Mouse (Mus musculus): ENCODE data around the gene Vmn2r23. TPM values are rescaled to one million over a fixed set of nuclear protein-coding genes. Genes with fewer than 3 reads are reported as not detected.
"Not testable (repeated sequence)": the region's sequence is repeated elsewhere in the genome, so short reads cannot be mapped to it uniquely, and the experiment has no call there.

The Vmn2r23 gene
- polyA plus RNA-seq (2015; fragmentation: Nextera tagmentation; extraction: Ambion mirVana), result not detected in 2 replicates

GRCm38 (mm10) chr6:123702370-123702769 is at the start of gene Vmn2r23:
Vmn2r23 (plus strand) TSS chr6:123702670.
- H3K27me3 ChIP-seq (ENCODE audit: control insufficient read depth, insufficient read depth, low read depth, low read length), result no peaks in the 10 kb centered on the region
- no peaks in the 10 kb centered on the region for H3K36me3 ChIP-seq (ENCODE audit: control insufficient read depth, insufficient read depth)
- no peak within 1 kb of the TSS for H3K4me2 ChIP-seq (ENCODE audit: low read depth, low read length)
- H3K4me3 ChIP-seq (ENCODE audit: low read depth, low read length), result no peak within 1 kb of the TSS
- H3K4me1 ChIP-seq (ENCODE audit: control insufficient read depth, low read depth, low read length), result no peaks in the 10 kb centered on the region
- ATAC-seq (ENCODE audit: low read depth), result no peak
- no peak within 1 kb of the TSS for H3K27ac ChIP-seq (ENCODE audit: low read length)
- WGBS (ENCODE audit: insufficient replicate concordance), result 41% methylated on average over 1 of the region's 1 CpGs
- H3K9ac ChIP-seq (ENCODE audit: low read depth, low read length), result no peak within 1 kb of the TSS
- H3K9me3 ChIP-seq (replicated peaks; ENCODE audit: control insufficient read depth, low read length), result no peaks in the 10 kb centered on the region

- no peak for ATAC-seq (ENCODE audit: low read depth)
- WGBS (ENCODE audit: insufficient replicate concordance), result 30% methylated on average over 6 of the region's 6 CpGs
- H3K4me1 ChIP-seq (ENCODE audit: control insufficient read depth, low read depth, low read length), result no peaks in the 10 kb centered on the region
These were observed 45.4 kb upstream of the Vmn2r23 start for GRCm38 (mm10) chr6:123657040-123657439.

GRCm38 (mm10) chr6:123696639-123697038 is 5.8 kb upstream of the Vmn2r23 start:
- H3K9me3 ChIP-seq (replicated peaks; ENCODE audit: control insufficient read depth, low read length); H3K27ac ChIP-seq (ENCODE audit: low read length); H3K9ac ChIP-seq (ENCODE audit: low read depth, low read length); H3K27me3 ChIP-seq (ENCODE audit: control insufficient read depth, insufficient read depth, low read depth, low read length); ATAC-seq (ENCODE audit: low read depth); H3K36me3 ChIP-seq (ENCODE audit: control insufficient read depth, insufficient read depth); H3K4me1 ChIP-seq (ENCODE audit: control insufficient read depth, low read depth, low read length); H3K4me3 ChIP-seq (ENCODE audit: low read depth, low read length); H3K4me2 ChIP-seq (ENCODE audit: low read depth, low read length): not testable (repeated sequence)
- WGBS (ENCODE audit: insufficient replicate concordance), result 40% methylated on average over 1 of the region's 1 CpGs

More at GRCm38 (mm10) chr6:123657040-123657439, 45.4 kb upstream of the Vmn2r23 start:
- no peaks in the 10 kb centered on the region for H3K27me3 ChIP-seq (ENCODE audit: control insufficient read depth, insufficient read depth, low read depth, low read length)
- no peak overlapping the region for H3K4me3 ChIP-seq (ENCODE audit: low read depth, low read length)
- H3K36me3 ChIP-seq (ENCODE audit: control insufficient read depth, insufficient read depth), result no peaks in the 10 kb centered on the region
- no peaks in the 10 kb centered on the region for H3K9me3 ChIP-seq (replicated peaks; ENCODE audit: control insufficient read depth, low read length)
- no peak overlapping the region for H3K9ac ChIP-seq (ENCODE audit: low read depth, low read length)
- H3K4me2 ChIP-seq (ENCODE audit: low read depth, low read length), result no peak overlapping the region
- no peak overlapping the region for H3K27ac ChIP-seq (ENCODE audit: low read length)

- Histone ChIP-seq H3K27ac (ENCODE audit: low read length) (no peak overlapping the region), H3K36me3 (ENCODE audit: control insufficient read depth, insufficient read depth) (no peaks in the 10 kb centered on the region), H3K4me1 (ENCODE audit: control insufficient read depth, low read depth, low read length) (no peaks in the 10 kb centered on the region), H3K4me3 (ENCODE audit: low read depth, low read length) (no peak overlapping the region), H3K9ac (ENCODE audit: low read depth, low read length) (no peak overlapping the region), H3K4me2 (ENCODE audit: low read depth, low read length) (no peak overlapping the region), H3K9me3 (replicated peaks; ENCODE audit: control insufficient read depth, low read length) (no peaks in the 10 kb centered on the region), H3K27me3 (ENCODE audit: control insufficient read depth, insufficient read depth, low read depth, low read length) (no peaks in the 10 kb centered on the region)
- ATAC-seq (ENCODE audit: low read depth), result no peak
These were observed 5.3 kb upstream of the Vmn2r23 start for GRCm38 (mm10) chr6:123697213-123697612.

GRCm38 (mm10) chr6:123770031-123770430 is 67.6 kb downstream of the Vmn2r23 start:
- no peaks in the 10 kb centered on the region for H3K4me1 ChIP-seq (ENCODE audit: control insufficient read depth, low read depth, low read length)
- no peak overlapping the region for H3K4me3 ChIP-seq (ENCODE audit: low read depth, low read length)
- H3K4me2 ChIP-seq (ENCODE audit: low read depth, low read length), result no peak overlapping the region
- no peak overlapping the region for H3K9ac ChIP-seq (ENCODE audit: low read depth, low read length)
- no peaks in the 10 kb centered on the region for H3K27me3 ChIP-seq (ENCODE audit: control insufficient read depth, insufficient read depth, low read depth, low read length)
- no peaks in the 10 kb centered on the region for H3K9me3 ChIP-seq (replicated peaks; ENCODE audit: control insufficient read depth, low read length)
- no peaks in the 10 kb centered on the region for H3K36me3 ChIP-seq (ENCODE audit: control insufficient read depth, insufficient read depth)
- H3K27ac ChIP-seq (ENCODE audit: low read length), result no peak overlapping the region
- no peak for ATAC-seq (ENCODE audit: low read depth)
- 56% methylated on average over 3 of the region's 3 CpGs for WGBS (ENCODE audit: insufficient replicate concordance)

- no peak for ATAC-seq (ENCODE audit: low read depth)
- Histone ChIP-seq H3K27ac (ENCODE audit: low read length) (no peak within 1 kb of the TSS), H3K36me3 (ENCODE audit: control insufficient read depth, insufficient read depth) (no peaks in the 10 kb centered on the region), H3K4me1 (ENCODE audit: control insufficient read depth, low read depth, low read length) (no peaks in the 10 kb centered on the region), H3K9ac (ENCODE audit: low read depth, low read length) (no peak within 1 kb of the TSS), H3K4me3 (ENCODE audit: low read depth, low read length) (no peak within 1 kb of the TSS), H3K4me2 (ENCODE audit: low read depth, low read length) (no peak within 1 kb of the TSS), H3K27me3 (ENCODE audit: control insufficient read depth, insufficient read depth, low read depth, low read length) (no peaks in the 10 kb centered on the region), H3K9me3 (replicated peaks; ENCODE audit: control insufficient read depth, low read length) (no peaks in the 10 kb centered on the region)
- 43% methylated on average over 1 of the region's 1 CpGs for WGBS (ENCODE audit: insufficient replicate concordance)
These were observed 76.1 kb downstream of the Vmn2r23 start, which contains the start of gene Vmn2r24 for GRCm38 (mm10) chr6:123778579-123778978. Vmn2r24 (plus strand) TSS chr6:123778879.

GRCm38 (mm10) chr6:123784857-123785256 is 82.4 kb downstream of the Vmn2r23 start:
- H3K9ac ChIP-seq (ENCODE audit: low read depth, low read length), result no peak overlapping the region

GRCm38 (mm10) chr6:123793746-123794145 is 91.3 kb downstream of the Vmn2r23 start:
- no peaks in the 10 kb centered on the region for H3K27me3 ChIP-seq (ENCODE audit: control insufficient read depth, insufficient read depth, low read depth, low read length)
- no peak for ATAC-seq (ENCODE audit: low read depth)
- no peak overlapping the region for H3K27ac ChIP-seq (ENCODE audit: low read length)
- H3K4me1 ChIP-seq (ENCODE audit: control insufficient read depth, low read depth, low read length), result no peaks in the 10 kb centered on the region
- no peaks in the 10 kb centered on the region for H3K9me3 ChIP-seq (replicated peaks; ENCODE audit: control insufficient read depth, low read length)
- no peak overlapping the region for H3K4me3 ChIP-seq (ENCODE audit: low read depth, low read length)
- no peaks in the 10 kb centered on the region for H3K36me3 ChIP-seq (ENCODE audit: control insufficient read depth, insufficient read depth)
- WGBS (ENCODE audit: insufficient replicate concordance), result 36% methylated on average over 9 of the region's 9 CpGs
- H3K9ac ChIP-seq (ENCODE audit: low read depth, low read length), result no peak overlapping the region
- H3K4me2 ChIP-seq (ENCODE audit: low read depth, low read length), result no peak overlapping the region

More at GRCm38 (mm10) chr6:123784857-123785256, 82.4 kb downstream of the Vmn2r23 start:
- no peaks in the 10 kb centered on the region for H3K27me3 ChIP-seq (ENCODE audit: control insufficient read depth, insufficient read depth, low read depth, low read length)
- H3K4me2 ChIP-seq (ENCODE audit: low read depth, low read length), result no peak overlapping the region
- no peaks in the 10 kb centered on the region for H3K9me3 ChIP-seq (replicated peaks; ENCODE audit: control insufficient read depth, low read length)
- H3K36me3 ChIP-seq (ENCODE audit: control insufficient read depth, insufficient read depth), result no peaks in the 10 kb centered on the region
- no peak for ATAC-seq (ENCODE audit: low read depth)
- no peaks in the 10 kb centered on the region for H3K4me1 ChIP-seq (ENCODE audit: control insufficient read depth, low read depth, low read length)
- H3K27ac ChIP-seq (ENCODE audit: low read length), result no peak overlapping the region
- H3K4me3 ChIP-seq (ENCODE audit: low read depth, low read length), result no peak overlapping the region
- WGBS (ENCODE audit: insufficient replicate concordance), result 55% methylated on average over 2 of the region's 2 CpGs

All from liver, embryonic 16.5 days (tissue).